Mouse (Mus musculus) intestine, postnatal 0 days (tissue): ENCODE measurements around the gene Pim3. TPM values are rescaled to one million over a fixed set of nuclear protein-coding genes. Genes with fewer than 3 reads are reported as not detected.

Experiments
- ATAC-seq: fragments of 200-750 bp; cut with Nextera tagmentation; 2 replicates; pipeline ENCODE4 v1.8.0; 2017; ENCODE audit warnings: mild to moderate bottlenecking, moderate TSS enrichment, moderate library complexity
- H3K27ac ChIP-seq: fragments of 300-500 bp; sonication (generic); 2 replicates; pipeline ENCODE4 v1.5.1; 2014; ENCODE audit warnings: mild to moderate bottlenecking, low read depth, low read length, moderate library complexity
- H3K27me3 ChIP-seq: fragments of 300-500 bp; sonication (generic); replicated peaks from 2 replicates; pipeline ENCODE4 v1.6.1; 2014; ENCODE audit warnings: low read length, mixed read lengths; ENCODE audit not compliant: control insufficient read depth, insufficient read depth
- H3K36me3 ChIP-seq: fragments of 300-500 bp; sonication (generic); 2 replicates; pipeline ENCODE4 v1.6.1; 2014; ENCODE audit warnings: mild to moderate bottlenecking, moderate library complexity; ENCODE audit not compliant: control insufficient read depth, insufficient read depth
- H3K4me1 ChIP-seq: fragments of 300-500 bp; sonication (generic); replicated peaks from 2 replicates; pipeline ENCODE4 v1.6.1; 2014; ENCODE audit warnings: antibody characterized with exemption, low read length, mixed read lengths; ENCODE audit not compliant: control insufficient read depth, insufficient read depth
- H3K4me2 ChIP-seq: fragments of 300-500 bp; sonication (generic); replicated peaks from 2 replicates; pipeline ENCODE4 v1.6.1; 2014; ENCODE audit warnings: low read depth, mild to moderate bottlenecking, moderate library complexity
- H3K4me3 ChIP-seq: fragments of 300-500 bp; sonication (generic); 2 replicates; pipeline ENCODE4 v1.5.1; 2014; ENCODE audit warnings: low read depth, low read length
- H3K9ac ChIP-seq: fragments of 300-500 bp; sonication (generic); 2 replicates; pipeline ENCODE4 v1.6.1; 2014; ENCODE audit warnings: mild to moderate bottlenecking, low read depth, low read length
- H3K9me3 ChIP-seq: fragments of 300-500 bp; sonication (generic); 2 replicates; pipeline ENCODE4 v1.6.1; 2016; ENCODE audit warnings: mixed run types; ENCODE audit not compliant: control insufficient read depth
- CTCF ChIP-seq: sonication (generic); IDR thresholded peaks from 2 replicates; pipeline ENCODE4 v1.5.1; 2016; ENCODE audit warnings: low read depth, mild to moderate bottlenecking, control low read depth, antibody characterized with exemption, moderate library complexity
- WGBS: fragments of 180-500 bp; shearing (Covaris S2); extraction: QIAGEN DNeasy Blood & Tissue Kit; methylation state at CpG from one replicate; pipeline ENCODE4 v1.1.7; 2014; 5-methylcytosine and 5-hydroxymethylcytosine counted together
- polyA plus RNA-seq: library from polyadenylated mRNA; unstranded; fragments of >200 nt; fragmentation: Nextera tagmentation; extraction: Ambion mirVana; gene quantifications from 2 replicates; pipeline ENCODE4 v1.2.1, GENCODE M21; 2015

The Pim3 gene
- polyA plus RNA-seq, 1 experiment from 2014 or later, result 36.8 TPM

- ATAC-seq, result no peak
- no peaks in the 10 kb centered on the region for H3K27me3 ChIP-seq
- H3K27ac ChIP-seq, result no peak overlapping the region
- no peak overlapping the region for H3K4me3 ChIP-seq
- TF ChIP-seq CTCF, result no peak
- H3K4me1 ChIP-seq, result peaks cover 13% of the 10 kb centered on the region
- no peak overlapping the region for H3K9ac ChIP-seq
- no peaks in the 10 kb centered on the region for H3K9me3 ChIP-seq
- H3K4me2 ChIP-seq, result no peak overlapping the region
- WGBS, result 95% methylated on average over 2 of the region's 2 CpGs
- H3K36me3 ChIP-seq, result no peaks in the 10 kb centered on the region
These were observed 12.4 kb upstream of the Pim3 start for GRCm38 (mm10) chr15:88849621-88850020.

- Histone ChIP-seq H3K27ac (peak overlapping the region; percentile 75; the same call in 1 of the 2 replicates), H3K4me1 (peaks cover 13% of the 10 kb centered on the region), H3K27me3 (no peaks in the 10 kb centered on the region), H3K36me3 (no peaks in the 10 kb centered on the region), H3K9ac (no peak overlapping the region), H3K9me3 (no peaks in the 10 kb centered on the region), H3K4me3 (no peak overlapping the region), H3K4me2 (no peak overlapping the region; the same call in 1 of the 2 replicates)
- no peak for TF ChIP-seq CTCF
- WGBS, result 32% methylated on average over 10 of the region's 10 CpGs
- peak; percentile 81 for ATAC-seq
These were observed 11.7 kb upstream of the Pim3 start for GRCm38 (mm10) chr15:88850146-88850826.

- Histone ChIP-seq H3K4me2 (no peak overlapping the region; the same call in 1 of the 2 replicates), H3K9me3 (no peaks in the 10 kb centered on the region), H3K9ac (no peak overlapping the region), H3K27me3 (no peaks in the 10 kb centered on the region), H3K4me1 (peaks cover 14% of the 10 kb centered on the region), H3K36me3 (no peaks in the 10 kb centered on the region), H3K4me3 (no peak overlapping the region), H3K27ac (peak overlapping the region; percentile 75)
- no peak for ATAC-seq
- WGBS, result 27% methylated on average over 3 of the region's 3 CpGs
- no peak for TF ChIP-seq CTCF
These were observed 10.9 kb upstream of the Pim3 start for GRCm38 (mm10) chr15:88851076-88851475.

- Histone ChIP-seq H3K27ac (peak overlapping the region; percentile 75), H3K4me3 (no peak overlapping the region), H3K36me3 (no peaks in the 10 kb centered on the region), H3K27me3 (no peaks in the 10 kb centered on the region), H3K4me2 (no peak overlapping the region; the same call in 1 of the 2 replicates), H3K9ac (no peak overlapping the region), H3K4me1 (peaks cover 15% of the 10 kb centered on the region), H3K9me3 (no peaks in the 10 kb centered on the region)
- WGBS, result 33% methylated on average over 10 of the region's 10 CpGs
- peak; percentile 54 for TF ChIP-seq CTCF
- ATAC-seq, result peak; percentile 86
These were observed 10.4 kb upstream of the Pim3 start for GRCm38 (mm10) chr15:88851507-88852149.

- Histone ChIP-seq H3K4me3 (no peak overlapping the region), H3K9me3 (no peaks in the 10 kb centered on the region), H3K36me3 (no peaks in the 10 kb centered on the region), H3K4me1 (peaks cover 15% of the 10 kb centered on the region), H3K4me2 (no peak overlapping the region), H3K9ac (no peak overlapping the region), H3K27ac (no peak overlapping the region), H3K27me3 (no peaks in the 10 kb centered on the region)
- 81% methylated on average over 9 of the region's 9 CpGs for WGBS
- no peak for TF ChIP-seq CTCF
- no peak for ATAC-seq
These were observed 8.9 kb upstream of the Pim3 start for GRCm38 (mm10) chr15:88853106-88853505.

GRCm38 (mm10) chr15:88854119-88854968, 7.6 kb upstream of the Pim3 start:
- no peak for TF ChIP-seq CTCF
- H3K9me3 ChIP-seq, result no peaks in the 10 kb centered on the region
- WGBS, result 48% methylated on average over 6 of the region's 6 CpGs
- no peaks in the 10 kb centered on the region for H3K27me3 ChIP-seq
- no peak overlapping the region for H3K27ac ChIP-seq
- H3K9ac ChIP-seq, result no peak overlapping the region
- 0 out of 2 replicates have a peak overlapping the region, but pooled peaks have one; percentile 6 for H3K4me2 ChIP-seq
- no peak overlapping the region for H3K4me3 ChIP-seq
- H3K36me3 ChIP-seq, result no peaks in the 10 kb centered on the region
- ATAC-seq, result no peak
- H3K4me1 ChIP-seq, result peaks cover 15% of the 10 kb centered on the region
